Mouse (Mus musculus): ENCODE results near the gene Rab20. TPM values are rescaled to one million over a fixed set of nuclear protein-coding genes. Genes with fewer than 3 reads are reported as not detected.
"Not testable (repeated sequence)": the region's sequence is repeated elsewhere in the genome, so short reads cannot be mapped to it uniquely, and the experiment has no call there.

The Rab20 gene
- polyA plus RNA-seq (2012; rRNA removed), result 24.9 and 29.8 TPM in 2 replicates

- peak; percentile 71 for DNase-seq (ENCODE audit: low spot score)
These were observed at the start of gene Rab20 for GRCm38 (mm10) chr8:11477811-11478761. Gene Rab20 (minus strand): TSS chr8:11478710.

- DNase-seq (ENCODE audit: low spot score), result no peak
These were observed 44.8 kb upstream of the Rab20 start for GRCm38 (mm10) chr8:11523331-11523730.

- DNase-seq (ENCODE audit: low spot score), result no peak
These were observed 40.2 kb upstream of the Rab20 start for GRCm38 (mm10) chr8:11518676-11519075.

- DNase-seq (ENCODE audit: low spot score), result no peak
These were observed 39.5 kb upstream of the Rab20 start for GRCm38 (mm10) chr8:11518056-11518396.

GRCm38 (mm10) chr8:11517366-11518055, 39.0 kb upstream of the Rab20 start:
- DNase-seq (ENCODE audit: low spot score), result no peak

- DNase-seq (ENCODE audit: low spot score), result no peak
These were observed 37.8 kb upstream of the Rab20 start for GRCm38 (mm10) chr8:11516292-11516691.

- DNase-seq (ENCODE audit: low spot score), result no peak
These were observed 34.7 kb upstream of the Rab20 start for GRCm38 (mm10) chr8:11513247-11513646.

- DNase-seq (ENCODE audit: low spot score), result no peak
These were observed 34.2 kb upstream of the Rab20 start for GRCm38 (mm10) chr8:11512711-11513110.

- DNase-seq (ENCODE audit: low spot score), result no peak
These were observed 32.5 kb upstream of the Rab20 start for GRCm38 (mm10) chr8:11510971-11511370.

- no peak for DNase-seq (ENCODE audit: low spot score)
These were observed 30.4 kb upstream of the Rab20 start for GRCm38 (mm10) chr8:11508880-11509279.

- no peak for DNase-seq (ENCODE audit: low spot score)
These were observed 28.3 kb upstream of the Rab20 start for GRCm38 (mm10) chr8:11506802-11507201.

- DNase-seq (ENCODE audit: low spot score), result no peak
These were observed 27.6 kb upstream of the Rab20 start for GRCm38 (mm10) chr8:11506074-11506473.

- no peak for DNase-seq (ENCODE audit: low spot score)
These were observed 25.1 kb upstream of the Rab20 start for GRCm38 (mm10) chr8:11503476-11504232.

- no peak for DNase-seq (ENCODE audit: low spot score)
These were observed 20.4 kb upstream of the Rab20 start for GRCm38 (mm10) chr8:11498786-11499485.

- no peak for DNase-seq (ENCODE audit: low spot score)
These were observed 19.8 kb upstream of the Rab20 start for GRCm38 (mm10) chr8:11498281-11498680.

- DNase-seq (ENCODE audit: low spot score), result peak; percentile 83
These were observed 18.8 kb upstream of the Rab20 start, which contains the start of gene Naxd for GRCm38 (mm10) chr8:11497017-11497990. Gene Naxd (plus strand): TSS chr8:11497506.

- not testable (repeated sequence) for DNase-seq (ENCODE audit: low spot score)
These were observed 13.8 kb upstream of the Rab20 start for GRCm38 (mm10) chr8:11492340-11492739.

GRCm38 (mm10) chr8:11487229-11487628, 8.7 kb upstream of the Rab20 start:
- DNase-seq (ENCODE audit: low spot score), result no peak

- peak; percentile 61 for DNase-seq (ENCODE audit: low spot score)
These were observed 7.6 kb upstream of the Rab20 start for GRCm38 (mm10) chr8:11486142-11486541.

GRCm38 (mm10) chr8:11482537-11482936, 4.0 kb upstream of the Rab20 start:
- DNase-seq (ENCODE audit: low spot score), result no peak

Measured in urinary bladder, adult 2 months (tissue).